Mouse (Mus musculus): ENCODE data around the gene Serac1. TPM values are rescaled to one million over a fixed set of nuclear protein-coding genes. Genes with fewer than 3 reads are reported as not detected.
A peak's percentile ranks its signal among the peaks of the same experiment; 100 is the strongest.

Gene Serac1
- polyA plus RNA-seq, 1 experiment, result 6.7 TPM

- Histone ChIP-seq H3K4me1 (ENCODE audit: control insufficient read depth, insufficient read depth, low read length) (peaks cover 12% of the 10 kb centered on the region), H3K27ac (ENCODE audit: insufficient read depth, low read depth, low read length) (no peak overlapping the region), H3K4me3 (ENCODE audit: insufficient read depth, low read length) (no peak overlapping the region)
- TF ChIP-seq CTCF (IDR thresholded peaks at IDR 0.05; ENCODE audit: low read depth, low read length), result no peak
- no peak for TF ChIP-seq POLR2A (IDR thresholded peaks at IDR 0.05; ENCODE audit: borderline replicate concordance, low read depth, low read length)
These were observed 28.6 kb upstream of the Serac1 start for GRCm38 (mm10) chr17:6108175-6108574.

- no peak for TF ChIP-seq CTCF (IDR thresholded peaks at IDR 0.05; ENCODE audit: low read depth, low read length)
- TF ChIP-seq POLR2A (IDR thresholded peaks at IDR 0.05; ENCODE audit: borderline replicate concordance, low read depth, low read length), result no peak
- Histone ChIP-seq H3K4me1 (ENCODE audit: control insufficient read depth, insufficient read depth, low read length) (peaks cover 12% of the 10 kb centered on the region), H3K27ac (ENCODE audit: insufficient read depth, low read depth, low read length) (peak overlapping the region; percentile 41), H3K4me3 (ENCODE audit: insufficient read depth, low read length) (peak overlapping the region; percentile 91)
These were observed 27.6 kb upstream of the Serac1 start for GRCm38 (mm10) chr17:6107015-6107601.

- Histone ChIP-seq H3K27ac (ENCODE audit: insufficient read depth, low read depth, low read length) (peak within 1 kb of the TSS; percentile 82), H3K4me3 (ENCODE audit: insufficient read depth, low read length) (peak within 1 kb of the TSS; percentile 91), H3K4me1 (ENCODE audit: control insufficient read depth, insufficient read depth, low read length) (peaks cover 12% of the 10 kb centered on the region)
- TF ChIP-seq CTCF (IDR thresholded peaks at IDR 0.05; ENCODE audit: low read depth, low read length) (no peak), POLR2A (IDR thresholded peaks at IDR 0.05; ENCODE audit: borderline replicate concordance, low read depth, low read length) (no peak)
These were observed 26.9 kb upstream of the Serac1 start, which contains the start of gene Tulp4 for GRCm38 (mm10) chr17:6106361-6107014. Gene Tulp4 (plus strand): TSS chr17:6106437.

GRCm38 (mm10) chr17:6103566-6103965 is 24.0 kb upstream of the Serac1 start:
- TF ChIP-seq CTCF (IDR thresholded peaks at IDR 0.05; ENCODE audit: low read depth, low read length) (no peak), POLR2A (IDR thresholded peaks at IDR 0.05; ENCODE audit: borderline replicate concordance, low read depth, low read length) (no peak)
- peaks cover 12% of the 10 kb centered on the region for H3K4me1 ChIP-seq (ENCODE audit: control insufficient read depth, insufficient read depth, low read length)
- no peak overlapping the region for H3K4me3 ChIP-seq (ENCODE audit: insufficient read depth, low read length)
- no peak overlapping the region for H3K27ac ChIP-seq (ENCODE audit: insufficient read depth, low read depth, low read length)

- TF ChIP-seq POLR2A (IDR thresholded peaks at IDR 0.05; ENCODE audit: borderline replicate concordance, low read depth, low read length) (no peak), CTCF (IDR thresholded peaks at IDR 0.05; ENCODE audit: low read depth, low read length) (no peak)
- Histone ChIP-seq H3K4me3 (ENCODE audit: insufficient read depth, low read length) (no peak overlapping the region), H3K4me1 (ENCODE audit: control insufficient read depth, insufficient read depth, low read length) (peaks cover 5% of the 10 kb centered on the region), H3K27ac (ENCODE audit: insufficient read depth, low read depth, low read length) (no peak overlapping the region)
These were observed 22.7 kb upstream of the Serac1 start for GRCm38 (mm10) chr17:6102287-6102686.

- TF ChIP-seq POLR2A (IDR thresholded peaks at IDR 0.05; ENCODE audit: borderline replicate concordance, low read depth, low read length), result no peak
- TF ChIP-seq CTCF (IDR thresholded peaks at IDR 0.05; ENCODE audit: low read depth, low read length), result peak; percentile 77
- Histone ChIP-seq H3K4me1 (ENCODE audit: control insufficient read depth, insufficient read depth, low read length) (no peaks in the 10 kb centered on the region), H3K27ac (ENCODE audit: insufficient read depth, low read depth, low read length) (no peak overlapping the region), H3K4me3 (ENCODE audit: insufficient read depth, low read length) (no peak overlapping the region)
These were observed 18.3 kb upstream of the Serac1 start for GRCm38 (mm10) chr17:6097884-6098283.

GRCm38 (mm10) chr17:6095579-6095978 is 16.0 kb upstream of the Serac1 start:
- TF ChIP-seq CTCF (IDR thresholded peaks at IDR 0.05; ENCODE audit: low read depth, low read length) (no peak), POLR2A (IDR thresholded peaks at IDR 0.05; ENCODE audit: borderline replicate concordance, low read depth, low read length) (no peak)
- H3K4me1 ChIP-seq (ENCODE audit: control insufficient read depth, insufficient read depth, low read length), result no peaks in the 10 kb centered on the region
- no peak overlapping the region for H3K27ac ChIP-seq (ENCODE audit: insufficient read depth, low read depth, low read length)
- no peak overlapping the region for H3K4me3 ChIP-seq (ENCODE audit: insufficient read depth, low read length)

- Histone ChIP-seq H3K27ac (ENCODE audit: insufficient read depth, low read depth, low read length) (no peak overlapping the region), H3K4me1 (ENCODE audit: control insufficient read depth, insufficient read depth, low read length) (no peaks in the 10 kb centered on the region), H3K4me3 (ENCODE audit: insufficient read depth, low read length) (no peak overlapping the region)
- no peak for TF ChIP-seq POLR2A (IDR thresholded peaks at IDR 0.05; ENCODE audit: borderline replicate concordance, low read depth, low read length)
- TF ChIP-seq CTCF (IDR thresholded peaks at IDR 0.05; ENCODE audit: low read depth, low read length), result no peak
These were observed 12.1 kb upstream of the Serac1 start for GRCm38 (mm10) chr17:6091604-6092003.

GRCm38 (mm10) chr17:6083323-6083890 is 3.9 kb upstream of the Serac1 start:
- Histone ChIP-seq H3K4me1 (ENCODE audit: control insufficient read depth, insufficient read depth, low read length) (no peaks in the 10 kb centered on the region), H3K27ac (ENCODE audit: insufficient read depth, low read depth, low read length) (no peak overlapping the region), H3K4me3 (ENCODE audit: insufficient read depth, low read length) (no peak overlapping the region)
- TF ChIP-seq POLR2A (IDR thresholded peaks at IDR 0.05; ENCODE audit: borderline replicate concordance, low read depth, low read length), result no peak
- TF ChIP-seq CTCF (IDR thresholded peaks at IDR 0.05; ENCODE audit: low read depth, low read length), result no peak

GRCm38 (mm10) chr17:6073405-6073804 is 6.1 kb downstream of the Serac1 start:
- Histone ChIP-seq H3K4me1 (ENCODE audit: control insufficient read depth, insufficient read depth, low read length) (peaks cover 13% of the 10 kb centered on the region), H3K27ac (ENCODE audit: insufficient read depth, low read depth, low read length) (no peak overlapping the region), H3K4me3 (ENCODE audit: insufficient read depth, low read length) (no peak overlapping the region)
- no peak for TF ChIP-seq CTCF (IDR thresholded peaks at IDR 0.05; ENCODE audit: low read depth, low read length)
- TF ChIP-seq POLR2A (IDR thresholded peaks at IDR 0.05; ENCODE audit: borderline replicate concordance, low read depth, low read length), result no peak
